Mouse (Mus musculus) left cerebral cortex, adult 8-10 months (tissue): ENCODE measurements around the gene Hmgcs2. TPM values are rescaled to one million over a fixed set of nuclear protein-coding genes. Genes with fewer than 3 reads are reported as not detected.
A peak's percentile ranks its signal among the peaks of the same experiment; 100 is the strongest.

Source experiments
- DNase-seq, 2 experiments: peaks; one replicate each; pipeline ENCODE4 v3.0.0; 2022; ENCODE audit warnings: low spot score in 2 of 2
- total RNA-seq, 4 experiments: library from RNA; stranded (reverse); gene quantifications; 2 replicates each; pipeline ENCODE4 v1.2.4; 2022

Hmgcs2 gene
- total RNA-seq, 4 experiments from 2014 or later, result 4.3 to 5.9 (median 4.9) TPM

DNA sequence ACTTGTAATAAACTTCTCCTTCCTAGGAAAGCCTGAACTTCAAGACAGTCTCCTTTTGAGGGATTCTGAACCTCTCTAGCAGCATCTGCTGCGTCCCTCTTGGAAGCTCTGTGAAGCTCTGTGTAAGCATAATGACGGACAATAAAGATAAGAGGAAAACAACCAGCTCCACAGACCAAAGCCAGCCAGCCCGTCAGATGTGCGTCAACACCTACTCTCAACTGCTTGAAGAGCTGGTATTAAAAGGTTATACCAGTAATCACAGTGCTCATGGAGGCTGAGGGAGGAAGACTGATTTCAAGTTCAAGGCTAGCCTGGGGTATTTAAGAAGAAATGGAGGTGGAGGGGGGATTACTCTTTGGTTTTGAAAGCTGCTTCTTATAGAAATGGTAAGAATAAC lies 553 bp upstream of the Hmgcs2 start:
- no peak for DNase-seq

GRCm38 (mm10) chr3:98280933-98281678 lies 871 bp downstream of the Hmgcs2 start:
- peak; percentile 25 for DNase-seq

- no peak for DNase-seq
Measured at GRCm38 (mm10) chr3:98282422-98282821, 2.2 kb downstream of the Hmgcs2 start.

DNA sequence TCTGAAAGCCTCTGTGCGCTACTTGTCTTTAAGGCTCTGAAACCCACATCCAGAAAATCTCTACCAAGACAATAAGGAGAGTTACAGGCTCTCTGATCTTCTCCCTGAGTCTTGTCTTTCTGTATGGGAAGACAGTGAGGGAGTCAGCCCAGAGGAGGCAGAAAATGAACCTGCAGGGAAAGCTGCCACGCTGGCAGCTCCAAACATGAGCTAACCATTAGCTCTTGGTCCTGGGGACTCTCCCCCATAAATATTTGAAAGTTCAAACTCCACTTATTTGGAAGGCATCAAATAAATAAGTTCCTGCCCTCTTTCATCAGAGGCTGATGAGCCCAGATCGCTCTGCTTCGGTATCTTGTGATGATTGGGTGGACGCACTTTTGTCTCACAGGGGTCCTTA lies 3.0 kb downstream of the Hmgcs2 start:
- no peak for DNase-seq

DNA sequence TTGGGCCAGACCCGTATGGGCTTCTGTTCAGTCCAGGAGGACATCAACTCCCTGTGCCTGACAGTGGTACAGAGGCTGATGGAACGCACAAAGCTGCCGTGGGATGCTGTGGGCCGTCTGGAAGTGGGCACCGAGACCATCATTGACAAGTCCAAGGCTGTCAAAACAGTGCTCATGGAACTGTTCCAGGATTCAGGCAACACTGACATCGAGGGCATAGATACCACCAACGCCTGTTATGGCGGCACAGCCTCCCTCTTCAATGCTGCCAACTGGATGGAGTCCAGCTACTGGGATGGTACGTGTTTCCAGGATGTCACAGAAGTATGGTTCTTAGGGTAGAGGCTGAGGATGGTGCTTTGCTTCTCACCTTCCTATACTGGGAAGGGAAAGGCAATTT lies 10.8 kb downstream of the Hmgcs2 start:
- DNase-seq, result no peak

- DNase-seq, result no peak
Measured at GRCm38 (mm10) chr3:98295965-98296364, 15.7 kb downstream of the Hmgcs2 start.

DNA sequence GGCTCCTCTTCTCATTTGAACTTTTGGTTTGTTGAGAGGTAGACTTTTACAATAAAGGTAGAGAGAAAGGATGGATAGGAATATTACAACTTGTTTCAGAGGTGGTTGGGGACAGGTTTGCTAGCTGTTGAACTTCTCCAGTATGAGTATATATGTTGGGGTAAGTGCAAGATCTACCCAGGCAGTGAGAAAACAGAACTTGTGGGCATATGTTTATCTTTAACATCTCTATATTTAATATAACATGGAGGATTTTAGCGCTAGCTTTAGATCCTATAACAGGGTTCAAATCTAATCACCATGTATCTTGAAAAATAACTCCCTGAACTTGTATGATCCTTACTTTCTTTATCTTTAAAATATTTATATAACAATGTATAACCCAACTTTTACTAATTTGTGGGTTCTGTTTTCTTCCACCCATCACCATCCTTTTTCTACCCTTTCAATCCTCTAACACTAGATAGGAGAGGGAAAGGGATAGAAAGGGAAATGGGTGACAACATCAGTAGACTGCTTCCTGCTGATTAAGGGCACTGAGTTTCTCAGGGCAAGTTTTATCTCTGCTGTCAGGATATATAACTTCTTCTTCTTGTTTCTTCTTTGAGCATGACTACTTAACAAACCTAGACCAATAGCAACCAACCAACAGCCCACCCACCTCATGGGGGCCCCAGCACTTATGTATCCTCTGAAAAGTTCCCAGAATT lies 19.3 kb downstream of the Hmgcs2 start:
- no peak for DNase-seq

DNA sequence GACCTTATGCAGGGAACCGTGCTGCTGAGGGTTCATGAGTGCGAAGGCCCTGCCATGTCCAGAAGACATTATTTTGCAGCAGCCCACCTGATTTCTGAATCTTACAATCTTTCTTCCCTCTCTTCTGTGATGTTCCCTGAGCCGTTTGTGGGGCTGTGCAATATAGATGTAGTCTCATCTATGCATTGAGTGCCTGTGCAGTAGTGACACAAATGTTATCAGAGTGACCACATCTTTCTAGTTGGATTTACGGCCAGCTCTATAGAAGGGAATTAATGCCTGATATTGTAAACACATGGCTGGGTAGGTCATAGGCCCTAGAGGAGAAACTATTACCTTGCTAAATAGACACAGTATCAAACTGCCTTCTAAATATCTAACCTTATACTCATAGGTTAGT lies 20.0 kb downstream of the Hmgcs2 start:
- no peak for DNase-seq

DNA sequence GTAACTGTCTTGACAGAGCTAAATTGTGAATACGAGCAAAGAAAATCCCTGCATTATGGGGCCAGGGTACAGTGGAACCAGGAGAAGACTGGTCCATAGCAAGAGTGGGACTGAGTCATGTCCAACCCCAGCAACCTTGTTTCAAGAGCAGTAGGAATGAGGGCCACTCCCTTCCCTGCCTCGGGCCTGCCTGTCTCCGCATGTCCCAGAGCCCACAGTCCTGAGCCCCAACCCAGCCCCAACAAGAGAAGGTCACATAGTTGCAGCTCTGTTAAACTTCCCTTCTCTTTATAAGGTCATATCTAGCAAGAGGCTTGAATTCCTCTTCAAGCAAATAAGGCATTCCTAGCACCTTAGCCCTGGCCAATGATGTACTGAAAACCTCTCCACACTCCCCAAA lies 21.5 kb downstream of the Hmgcs2 start:
- DNase-seq, result no peak

DNA sequence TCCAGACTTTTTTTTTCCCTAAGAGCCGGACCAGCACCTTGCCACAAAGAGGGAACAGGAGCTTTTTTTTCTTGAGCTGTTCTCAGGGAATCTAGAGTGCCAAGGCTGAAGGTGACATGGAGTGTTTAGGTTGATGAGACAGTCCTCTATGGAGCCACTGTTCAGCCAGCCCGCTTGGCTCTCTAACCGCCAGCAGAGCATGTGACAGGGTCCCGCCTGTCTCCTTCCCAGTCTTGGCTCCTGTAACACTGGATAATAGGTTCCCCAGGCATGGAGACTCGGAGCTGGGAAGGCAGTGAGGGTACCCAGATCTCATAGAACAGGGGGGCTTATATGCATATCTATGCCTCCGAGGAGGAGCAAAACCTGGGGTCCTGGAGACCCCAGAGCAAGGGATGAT lies 28.4 kb downstream of the Hmgcs2 start:
- no peak for DNase-seq

GRCm38 (mm10) chr3:98310456-98310855 lies 30.2 kb downstream of the Hmgcs2 start:
- DNase-seq, result no peak

- no peak for DNase-seq
Measured at GRCm38 (mm10) chr3:98312867-98313266, 32.6 kb downstream of the Hmgcs2 start.

DNA sequence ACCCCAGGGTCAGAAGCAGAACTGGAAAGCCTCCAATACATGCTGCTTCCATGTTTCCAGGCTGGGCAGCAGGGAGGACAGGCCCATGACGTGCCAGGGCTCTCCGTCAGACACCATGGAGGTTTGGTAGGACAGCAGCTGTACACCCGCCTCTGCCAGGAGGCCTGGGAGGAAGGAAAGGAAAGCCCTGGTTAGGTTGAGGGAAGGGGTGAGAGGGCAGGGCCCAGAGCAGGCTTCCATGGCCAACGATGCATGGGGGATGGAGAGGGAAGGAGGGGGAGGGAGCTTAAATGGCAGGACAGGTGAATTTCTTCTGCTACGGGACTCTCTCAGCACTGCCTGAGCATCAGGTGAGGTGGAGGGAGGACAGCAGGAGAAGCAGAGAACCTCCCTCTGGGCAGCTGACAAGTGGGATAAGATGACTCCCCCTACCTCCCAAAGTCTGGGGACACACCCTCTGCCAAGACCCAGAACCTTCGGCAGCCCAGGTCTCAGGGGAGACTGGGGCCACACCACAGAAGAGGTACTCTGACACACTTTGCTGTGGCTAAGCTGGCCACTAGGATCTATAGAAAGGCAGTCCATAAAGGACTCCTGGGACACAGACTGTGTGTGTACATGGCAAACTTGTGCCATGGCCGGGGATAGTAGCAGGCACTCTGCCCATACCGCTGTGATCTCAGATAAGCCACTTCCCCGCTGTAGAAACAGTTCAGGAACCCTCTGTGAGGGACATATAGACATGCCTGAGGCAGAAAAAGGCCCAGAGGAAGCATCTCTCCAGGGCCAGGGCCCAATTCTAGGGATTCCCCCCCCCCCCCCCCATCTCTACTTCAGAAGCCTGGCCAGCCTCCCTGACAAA lies 33.3 kb downstream of the Hmgcs2 start:
- DNase-seq, result no peak

GRCm38 (mm10) chr3:98315181-98315580 lies 34.9 kb downstream of the Hmgcs2 start:
- DNase-seq, result no peak

DNA sequence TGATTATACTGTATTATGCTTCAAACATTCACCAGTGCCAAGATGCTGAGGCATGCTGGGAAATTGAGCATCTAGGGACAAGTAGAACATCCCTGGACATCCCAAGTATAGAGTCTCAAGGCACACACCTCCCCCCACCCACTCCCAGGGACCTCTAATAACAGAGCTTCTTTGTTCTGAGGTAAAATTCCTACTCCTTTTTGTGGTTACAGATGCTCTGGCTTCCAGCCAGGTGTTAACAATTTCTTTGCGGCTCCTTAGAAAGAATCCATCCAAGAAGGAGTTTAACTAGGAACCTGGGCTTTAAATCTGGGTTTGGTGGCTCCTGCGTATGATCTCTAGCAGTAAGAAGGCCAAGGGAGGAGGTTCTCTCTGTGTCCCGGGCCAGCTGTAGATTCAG lies 36.9 kb downstream of the Hmgcs2 start:
- DNase-seq, result no peak

GRCm38 (mm10) chr3:98319190-98319589 lies 39.0 kb downstream of the Hmgcs2 start:
- DNase-seq, result no peak

- DNase-seq, result no peak
Measured at GRCm38 (mm10) chr3:98322209-98322608, 42.0 kb downstream of the Hmgcs2 start.

- peak in 1 of 2 experiments; percentile 49 for DNase-seq
Measured at GRCm38 (mm10) chr3:98324235-98324634, 44.0 kb downstream of the Hmgcs2 start.

DNA sequence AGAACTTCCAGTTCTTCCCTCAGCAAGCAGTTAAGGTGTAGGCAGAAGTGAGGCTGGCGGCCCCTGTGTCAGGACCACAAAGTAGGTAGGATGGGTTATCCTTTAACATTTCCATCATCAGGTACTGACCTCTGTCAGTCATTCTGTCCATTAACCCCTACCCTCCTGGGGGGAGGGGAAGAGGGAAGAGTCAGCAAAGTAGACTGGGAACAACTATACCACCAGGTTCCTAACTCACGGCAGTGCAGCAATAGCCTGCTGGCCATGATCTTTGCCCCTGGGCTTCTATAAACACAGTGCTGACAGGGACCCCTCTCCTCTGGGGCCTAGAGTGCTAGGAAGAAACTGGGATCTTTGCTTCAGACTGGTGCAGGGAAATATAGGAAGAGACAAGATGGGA lies 53.8 kb downstream of the Hmgcs2 start:
- DNase-seq, result no peak

DNA sequence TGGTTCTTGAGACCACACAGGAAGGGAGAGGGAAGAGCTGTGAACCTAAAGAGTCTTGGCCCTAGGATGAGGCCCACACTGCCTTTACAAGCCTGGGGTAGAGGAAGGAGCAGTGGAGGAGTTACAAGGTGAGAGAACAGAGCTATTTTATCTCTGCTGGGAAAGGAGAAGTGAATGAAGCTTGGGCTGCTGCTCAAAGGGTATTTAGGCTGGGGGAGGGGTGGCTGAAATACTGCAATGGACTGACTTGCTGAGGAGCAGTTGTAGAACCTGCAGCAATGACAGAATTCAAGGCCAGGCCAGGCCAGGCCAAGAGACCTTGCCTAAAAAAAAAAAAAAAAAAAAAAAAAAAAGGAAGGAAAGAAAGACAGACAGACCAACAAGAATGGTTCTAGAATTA lies 55.1 kb downstream of the Hmgcs2 start:
- no peak for DNase-seq

- DNase-seq, result no peak
Measured at GRCm38 (mm10) chr3:98335886-98336285, 55.7 kb downstream of the Hmgcs2 start.
